Mouse (Mus musculus) cerebellum, adult (tissue): ENCODE data around the gene Atf3.

Source experiments
- ATAC-seq: cut with Nextera tagmentation; 2 replicates; pipeline ENCODE4 v1.9.2; 2017; ENCODE audit warnings: mild to moderate bottlenecking, moderate library complexity, mixed read lengths; ENCODE audit not compliant: insufficient number of reproducible peaks, low FRiP score, low TSS enrichment

Atf3 gene

GRCm38 (mm10) chr1:191217939-191218338 lies at the start of gene Atf3:
Atf3 (minus strand) TSS chr1:191218039.
- no peak for ATAC-seq

GRCm38 (mm10) chr1:191267162-191267561 lies 49.3 kb upstream of the Atf3 start:
- ATAC-seq, result no peak

- no peak for ATAC-seq
Observed at GRCm38 (mm10) chr1:191263471-191263870, 45.6 kb upstream of the Atf3 start.

GRCm38 (mm10) chr1:191261861-191262260 lies 44.0 kb upstream of the Atf3 start:
- no peak for ATAC-seq

GRCm38 (mm10) chr1:191259661-191260060 lies 41.8 kb upstream of the Atf3 start:
- ATAC-seq, result no peak

- no peak for ATAC-seq
Observed at GRCm38 (mm10) chr1:191259121-191259520, 41.3 kb upstream of the Atf3 start.

- no peak for ATAC-seq
Observed at GRCm38 (mm10) chr1:191258521-191258920, 40.7 kb upstream of the Atf3 start.

- no peak for ATAC-seq
Observed at GRCm38 (mm10) chr1:191257981-191258380, 40.1 kb upstream of the Atf3 start.

- ATAC-seq, result no peak
Observed at GRCm38 (mm10) chr1:191257351-191257771, 39.5 kb upstream of the Atf3 start.

- no peak for ATAC-seq
Observed at GRCm38 (mm10) chr1:191256566-191257350, 38.9 kb upstream of the Atf3 start.

- ATAC-seq, result no peak
Observed at GRCm38 (mm10) chr1:191256134-191256533, 38.3 kb upstream of the Atf3 start.

- no peak for ATAC-seq
Observed at GRCm38 (mm10) chr1:191254448-191254847, 36.6 kb upstream of the Atf3 start.

GRCm38 (mm10) chr1:191253636-191254035 lies 35.8 kb upstream of the Atf3 start:
- no peak for ATAC-seq

GRCm38 (mm10) chr1:191249975-191250374 lies 32.1 kb upstream of the Atf3 start:
- no peak for ATAC-seq

- ATAC-seq, result no peak
Observed at GRCm38 (mm10) chr1:191248423-191248822, 30.6 kb upstream of the Atf3 start.

GRCm38 (mm10) chr1:191247561-191247960 lies 29.7 kb upstream of the Atf3 start:
- no peak for ATAC-seq

- no peak for ATAC-seq
Observed at GRCm38 (mm10) chr1:191243855-191244254, 26.0 kb upstream of the Atf3 start.

GRCm38 (mm10) chr1:191242065-191242698 lies 24.3 kb upstream of the Atf3 start:
- ATAC-seq, result no peak

GRCm38 (mm10) chr1:191241574-191241973 lies 23.7 kb upstream of the Atf3 start:
- ATAC-seq, result no peak

- ATAC-seq, result no peak
Observed at GRCm38 (mm10) chr1:191239602-191240001, 21.8 kb upstream of the Atf3 start.

GRCm38 (mm10) chr1:191235788-191236542 lies 18.1 kb upstream of the Atf3 start:
- ATAC-seq, result no peak
